Mouse (Mus musculus) urinary bladder, postnatal 25 days (tissue): Measurements from ENCODE around the gene 9130008F23Rik.

Experiments used
- DNase-seq: peaks from one replicate; pipeline ENCODE4 v3.0.0; 2022; ENCODE audit warnings: low spot score

Gene 9130008F23Rik

DNA sequence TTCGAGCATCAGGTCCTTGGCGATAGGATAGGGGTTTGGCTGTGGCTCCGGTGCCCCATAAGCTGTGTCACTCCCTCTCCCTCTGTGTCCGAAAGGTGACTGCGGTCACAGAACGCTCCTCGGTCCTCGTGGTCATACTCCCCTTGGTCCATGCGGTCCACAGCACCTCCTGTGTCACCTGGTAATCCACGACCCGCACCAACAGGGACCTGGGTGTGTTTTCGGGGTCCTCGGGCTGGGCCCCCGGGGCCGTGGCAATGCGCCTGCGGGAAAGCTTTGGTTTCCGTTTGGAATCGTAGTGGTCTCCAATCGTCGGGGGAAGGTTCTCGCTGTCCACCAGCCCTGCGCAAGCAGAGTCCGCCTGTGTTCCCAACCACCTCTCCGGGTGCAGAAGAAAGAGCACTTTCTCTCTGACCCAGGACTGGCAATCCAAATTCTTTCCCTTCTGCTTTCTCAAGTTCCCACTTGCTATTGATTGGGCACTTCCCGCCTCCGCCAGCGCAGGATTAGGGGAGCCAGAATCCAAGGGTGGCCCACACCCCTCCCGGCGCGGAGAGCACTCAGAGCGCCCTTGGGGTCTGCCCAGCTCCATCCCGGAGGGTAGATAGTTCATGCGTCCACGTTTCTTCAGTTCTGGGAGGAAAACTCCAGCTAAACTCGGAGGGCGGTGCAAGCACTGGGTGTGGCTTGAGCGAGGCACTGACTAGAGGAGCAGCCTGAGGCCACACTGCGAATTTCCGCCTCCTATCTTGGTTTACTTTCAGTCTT is at the start of gene 9130008F23Rik:
TSS of gene 9130008F23Rik (minus strand) at position 636 of the 768 bp plus-strand sequence.
- DNase-seq = peak; percentile 66

DNA sequence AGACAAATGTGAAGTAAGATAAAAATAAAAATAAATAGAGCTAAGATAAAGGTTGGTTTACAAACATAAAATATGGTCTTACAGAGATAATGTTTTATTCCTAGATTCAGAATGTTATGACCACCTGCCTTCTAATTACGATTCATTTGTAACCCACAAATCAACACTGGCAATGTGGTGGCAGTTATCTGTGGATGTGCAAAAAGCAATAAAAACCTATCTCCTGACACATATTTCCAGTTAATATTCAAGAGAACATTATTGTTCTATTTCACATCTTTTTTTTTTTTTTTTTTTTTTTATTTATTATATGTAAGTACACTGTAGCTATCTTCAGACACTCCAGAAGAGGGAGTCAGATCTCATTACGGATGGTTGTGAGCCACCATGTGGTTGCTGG is 35.1 kb upstream of the 9130008F23Rik start:
- DNase-seq = no peak

DNA sequence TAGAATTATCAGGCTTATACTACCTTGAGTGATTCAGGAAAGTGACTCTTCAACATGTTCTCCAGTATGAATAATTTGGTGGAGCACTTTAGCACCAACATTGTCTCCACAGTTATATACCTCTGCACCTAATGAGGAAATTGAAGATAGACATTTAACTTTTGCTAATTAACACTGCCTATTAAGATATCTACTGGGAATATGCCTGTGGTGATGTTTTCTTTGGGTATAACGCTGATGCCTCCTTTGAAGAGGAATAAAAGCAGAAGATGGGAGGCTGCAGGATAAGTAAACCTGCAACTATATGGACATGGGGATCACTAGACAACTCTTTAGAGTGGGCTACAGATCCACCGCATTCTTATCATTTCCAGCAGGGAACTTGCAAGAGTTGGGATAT is 33.9 kb upstream of the 9130008F23Rik start, which contains the start of gene Glyatl3:
TSS of gene Glyatl3 (minus strand) at position 101 of the 400 bp plus-strand sequence.
- DNase-seq = no peak

- no peak for DNase-seq
Measured at GRCm38 (mm10) chr17:40904721-40905154, 24.4 kb upstream of the 9130008F23Rik start.

DNA sequence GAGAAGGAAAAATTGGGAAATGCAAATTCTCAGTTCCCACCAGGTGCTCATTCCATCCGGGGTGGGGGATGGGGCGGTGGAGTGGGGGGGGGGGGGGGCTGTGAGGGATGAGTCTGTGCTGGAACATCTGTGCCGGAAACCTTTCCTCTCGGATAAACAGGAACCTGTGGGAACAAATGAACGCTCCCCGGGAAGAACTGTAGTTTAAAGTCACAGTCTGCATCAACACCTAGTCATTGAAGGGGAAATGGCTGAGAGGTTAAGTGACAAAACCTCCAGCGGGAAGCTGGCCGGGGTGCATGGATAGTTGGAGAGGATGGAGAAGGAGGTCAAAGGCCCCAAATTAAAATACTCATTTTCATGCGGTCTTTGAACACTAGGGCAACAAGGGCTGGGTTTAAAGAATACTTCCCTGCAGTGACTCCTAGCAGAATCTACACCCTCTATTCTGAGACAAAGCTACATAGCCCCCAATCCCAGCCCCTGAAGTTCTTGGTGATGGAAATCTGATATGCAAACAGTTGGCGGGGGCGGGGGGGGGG is 23.8 kb upstream of the 9130008F23Rik start:
- DNase-seq = no peak

- DNase-seq = no peak
Measured at GRCm38 (mm10) chr17:40903345-40903744, 23.0 kb upstream of the 9130008F23Rik start.

- DNase-seq = no peak
Measured at GRCm38 (mm10) chr17:40899783-40900363, 19.5 kb upstream of the 9130008F23Rik start.

DNA sequence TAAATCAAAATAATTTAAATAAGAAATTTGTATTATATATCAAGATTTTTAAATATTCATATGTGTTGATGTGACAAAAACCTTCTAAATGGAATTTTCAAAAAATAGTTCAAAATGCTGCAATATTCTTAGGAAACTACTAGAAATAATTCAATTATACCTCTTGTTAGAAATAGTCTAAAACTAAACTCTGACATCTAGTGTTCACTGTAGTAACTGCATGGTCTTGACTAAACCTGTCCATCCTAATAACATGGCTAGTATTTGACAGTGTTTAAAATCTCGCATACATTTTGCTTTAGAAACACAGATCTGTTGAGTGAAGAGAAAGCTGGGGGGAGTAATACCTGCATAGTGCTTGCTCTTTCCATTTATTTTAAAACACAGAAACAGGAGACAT is 16.5 kb upstream of the 9130008F23Rik start:
- no peak for DNase-seq

DNA sequence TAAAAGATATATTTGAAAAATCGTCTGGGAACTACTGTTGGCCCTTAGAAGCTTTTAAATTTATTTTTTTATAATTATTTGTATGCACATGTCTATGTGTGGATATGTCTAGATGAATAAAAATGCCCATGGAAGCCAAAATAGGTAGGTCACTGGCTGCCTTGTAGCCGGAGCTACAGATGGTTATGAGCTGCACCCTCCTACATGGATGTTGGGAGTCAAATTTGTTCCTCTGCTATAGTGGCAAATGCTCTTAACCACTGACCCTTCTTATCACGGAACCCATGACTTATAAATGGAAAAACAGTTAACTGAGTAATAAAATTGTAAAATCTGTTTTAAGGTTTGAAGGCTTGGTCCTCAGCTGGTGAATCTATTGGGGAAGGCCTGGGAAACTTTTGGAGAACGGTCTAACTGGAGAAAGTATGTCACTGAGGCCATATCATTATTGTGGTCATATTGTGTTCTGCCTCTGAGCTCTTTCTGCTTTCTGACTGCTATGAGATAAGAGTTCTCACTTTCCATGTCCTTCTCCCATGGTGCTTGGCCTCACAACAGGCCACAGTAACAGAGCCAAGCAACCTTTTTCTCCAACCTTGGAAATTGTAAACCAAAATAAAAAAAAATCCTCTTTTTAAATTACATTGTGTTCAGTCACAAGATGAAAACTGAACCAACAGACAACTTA is 7.6 kb upstream of the 9130008F23Rik start:
- no peak for DNase-seq

DNA sequence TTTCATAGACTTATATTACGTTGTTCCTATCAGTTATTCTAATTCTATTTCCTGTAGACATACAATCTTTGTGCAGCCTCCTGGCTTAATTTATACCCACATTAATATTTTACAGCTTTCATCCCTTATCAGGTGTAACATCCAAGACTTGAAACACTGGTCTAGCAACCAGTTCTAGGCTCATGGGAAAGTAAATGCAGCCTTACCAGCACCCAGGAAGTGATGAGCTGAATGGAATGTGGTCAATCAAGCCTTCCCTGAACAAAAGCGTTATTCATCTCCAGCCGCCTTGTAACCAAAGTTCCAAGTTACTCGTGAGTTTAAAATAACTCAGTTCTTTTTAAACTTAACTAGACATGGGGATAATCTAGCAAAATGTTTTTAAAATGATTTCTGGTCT is 4.8 kb upstream of the 9130008F23Rik start:
- no peak for DNase-seq

DNA sequence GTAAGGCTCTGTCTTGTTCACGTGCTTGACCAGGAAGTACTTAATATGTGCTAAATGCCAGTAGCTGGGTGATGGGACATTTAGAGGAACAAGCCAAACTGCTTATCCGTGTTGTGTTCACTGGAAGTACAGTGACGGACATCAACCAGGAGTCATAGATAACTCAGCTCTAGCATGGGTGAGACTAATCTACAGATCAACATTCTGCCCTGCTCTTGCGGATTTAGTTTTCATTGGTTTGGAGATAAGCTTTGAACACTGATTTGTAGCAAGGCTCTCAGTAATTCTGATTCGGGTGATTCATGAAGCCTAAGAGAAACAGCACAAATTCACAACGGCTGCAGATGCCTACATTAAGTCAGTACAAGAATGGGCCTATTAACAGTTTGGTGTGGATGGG is 1.8 kb upstream of the 9130008F23Rik start:
- DNase-seq = no peak

GRCm38 (mm10) chr17:40879528-40879923 is 833 bp downstream of the 9130008F23Rik start:
- DNase-seq = no peak

DNA sequence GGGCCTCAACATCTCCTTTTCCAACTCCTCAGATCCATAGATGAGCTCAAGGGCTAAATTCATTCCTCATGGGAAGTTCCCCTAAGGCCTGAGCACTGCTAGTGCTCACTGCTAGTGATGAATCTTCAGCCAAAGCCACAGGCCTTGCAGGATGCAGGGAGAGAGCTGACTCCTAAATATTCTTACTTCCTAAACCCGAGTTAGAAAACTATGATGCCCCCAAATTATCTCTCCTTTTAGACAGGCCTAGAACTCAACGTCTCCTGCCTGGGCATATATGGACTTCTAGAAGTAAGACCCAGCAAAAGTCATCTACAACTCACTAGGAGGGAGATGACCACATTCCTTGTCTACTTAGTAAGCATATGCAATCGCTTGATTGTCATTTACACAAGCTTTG is 2.6 kb downstream of the 9130008F23Rik start:
- no peak for DNase-seq

- DNase-seq = no peak
Measured at GRCm38 (mm10) chr17:40875568-40875967, 4.8 kb downstream of the 9130008F23Rik start.

GRCm38 (mm10) chr17:40874701-40875100 is 5.7 kb downstream of the 9130008F23Rik start:
- DNase-seq = no peak

DNA sequence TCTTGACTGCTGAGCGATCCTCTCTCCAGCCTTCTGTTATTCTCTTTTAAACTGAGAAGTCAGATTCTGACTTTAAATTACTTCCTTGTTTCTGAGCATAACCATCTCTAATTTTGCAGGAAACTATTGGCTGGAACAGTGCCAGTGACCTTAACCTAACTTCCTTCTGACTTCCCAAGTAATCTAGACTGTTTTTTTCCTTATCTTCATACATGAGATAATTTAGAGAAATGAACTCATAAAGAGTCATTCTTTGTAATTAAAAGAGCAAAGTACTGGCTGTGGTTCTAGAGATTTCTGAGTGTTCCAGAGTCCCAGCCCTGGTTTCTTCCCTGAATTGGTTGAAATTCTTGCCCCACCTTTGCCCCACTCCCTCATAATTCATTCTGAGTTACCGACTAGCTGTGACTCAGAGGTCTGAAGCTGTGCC is 6.8 kb downstream of the 9130008F23Rik start:
- DNase-seq = no peak

GRCm38 (mm10) chr17:40872626-40873025 is 7.7 kb downstream of the 9130008F23Rik start:
- no peak for DNase-seq

DNA sequence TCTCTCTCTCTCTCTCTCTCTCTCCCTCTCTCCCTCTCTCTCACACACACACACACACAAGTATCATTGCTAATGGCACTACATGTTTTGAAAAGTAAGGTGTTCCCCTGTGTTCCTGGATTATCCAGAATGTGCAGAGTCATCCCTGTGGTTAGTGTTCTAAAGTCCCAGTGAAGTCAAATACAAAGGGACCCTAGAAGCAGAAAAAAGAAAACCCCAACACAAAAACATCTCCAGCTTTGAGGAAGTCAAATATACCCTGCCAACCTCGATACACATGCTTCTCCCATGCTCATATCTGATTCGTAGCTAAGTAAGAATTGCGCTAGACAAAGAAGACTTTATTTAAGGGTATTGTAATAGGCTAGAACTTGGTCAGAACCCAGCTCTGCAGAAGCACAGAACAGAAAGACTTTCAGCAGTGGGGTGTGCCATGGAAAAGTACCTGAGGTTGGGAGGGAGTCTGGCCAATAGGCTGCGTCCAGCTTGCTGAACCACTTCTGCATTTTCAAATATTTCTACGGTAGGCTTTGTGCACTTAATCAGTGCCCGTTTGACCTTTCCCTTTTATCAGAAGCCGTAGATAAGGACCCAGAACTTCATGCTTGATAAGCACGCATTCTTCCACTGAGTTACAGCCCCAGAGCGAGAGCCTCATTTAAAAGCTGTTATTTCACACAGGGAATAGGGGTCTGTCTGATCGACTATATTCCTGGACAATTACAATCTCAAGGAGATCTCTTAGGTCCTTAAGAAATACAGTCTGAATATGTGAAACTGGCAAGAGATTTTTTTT is 11.2 kb downstream of the 9130008F23Rik start:
- no peak for DNase-seq

DNA sequence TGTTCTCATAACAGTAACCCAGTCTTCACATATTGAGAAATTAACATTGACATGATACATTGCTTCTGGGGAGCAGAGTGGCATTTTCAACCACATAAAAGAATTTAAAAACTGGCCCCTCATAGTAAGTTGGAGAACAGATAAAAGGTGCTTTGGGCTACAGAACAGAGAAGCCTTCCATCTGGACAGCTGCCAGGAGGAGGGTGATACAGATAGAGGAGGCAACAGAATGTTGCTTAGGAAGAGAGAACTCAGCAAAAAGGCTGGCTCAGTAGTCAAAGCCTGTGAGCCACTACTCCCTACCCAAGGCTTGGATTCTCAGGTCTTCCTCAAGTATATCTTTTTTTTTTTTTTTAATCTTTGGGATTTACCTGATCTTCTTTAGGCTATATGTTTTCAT is 25.3 kb downstream of the 9130008F23Rik start:
- no peak for DNase-seq

DNA sequence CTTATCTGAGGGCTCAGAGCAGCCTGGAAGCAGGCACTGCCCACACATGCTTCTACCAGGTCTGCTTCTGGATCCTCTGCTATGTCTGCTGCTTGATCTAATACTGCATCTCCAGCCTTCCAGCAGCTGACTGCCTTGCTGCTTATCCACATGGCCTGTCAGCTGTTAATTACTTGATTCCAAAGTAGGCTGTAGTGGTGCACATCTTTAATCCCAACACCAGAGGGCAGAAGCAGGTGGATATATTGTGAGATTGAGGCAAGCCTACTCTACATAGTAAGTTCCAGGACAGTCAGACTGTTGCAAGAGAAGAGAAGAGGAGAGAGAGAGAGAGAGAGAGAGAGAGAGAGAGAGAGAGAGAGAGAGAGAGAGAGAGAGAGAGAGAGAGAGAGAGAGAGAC is 43.1 kb downstream of the 9130008F23Rik start:
- peak; percentile 21 for DNase-seq

- no peak for DNase-seq
Measured at GRCm38 (mm10) chr17:40831870-40832269, 48.5 kb downstream of the 9130008F23Rik start.
